ENCODE assay signal across 8 mouse cellular contexts in genomic region chr10:85184964-85185608, GRCm38 (mm10). TPM values are rescaled to one million over a fixed set of nuclear protein-coding genes. Genes with fewer than 3 reads are reported as not detected.
DNase-seq lines count a peak whose midpoint lies in the region; ATAC-seq and TF ChIP-seq lines count a peak whose summit lies in the region.

Gene Cry1 (minus strand): TSS chr10:85185064.

- H3K9me3 ChIP-seq in forebrain, embryonic 15.5 days = no peaks in the 10 kb centered on the region
- H3K9me3 ChIP-seq in liver, postnatal 0 days (ENCODE audit: low read length) = no peaks in the 10 kb centered on the region
- H3K9me3 ChIP-seq in neural tube, embryonic 13.5 days = no peaks in the 10 kb centered on the region

- WGBS in forebrain, embryonic 15.5 days = under 1% methylated on average over 75 of the region's 75 CpGs
- 2% methylated on average over 68 of the region's 75 CpGs for whole genome bisulfite sequencing in liver, postnatal 0 days (ENCODE audit: insufficient replicate concordance)
- under 1% methylated on average over 65 of the region's 75 CpGs for WGBS in neural tube, embryonic 13.5 days

- peak within 1 kb of the TSS; percentile 97 for H3K4me2 ChIP-seq in forebrain, embryonic 15.5 days (replicated peaks)
- H3K4me2 ChIP-seq in liver, postnatal 0 days (ENCODE audit: low read depth, low read length) = peak within 1 kb of the TSS; percentile 94
- H3K4me2 ChIP-seq in neural tube, embryonic 13.5 days = peak within 1 kb of the TSS; percentile 99

- H3K4me3 ChIP-seq in forebrain, embryonic 15.5 days = peak within 1 kb of the TSS; percentile 92
- H3K4me3 ChIP-seq in liver, postnatal 0 days (ENCODE audit: low read depth, low read length) = peak within 1 kb of the TSS; percentile 84
- peak within 1 kb of the TSS; percentile 93 for H3K4me3 ChIP-seq in neural tube, embryonic 13.5 days

- peak within 1 kb of the TSS; percentile 95 for H3K27ac ChIP-seq in forebrain, embryonic 15.5 days (replicated peaks)
- peak within 1 kb of the TSS; percentile 97 for H3K27ac ChIP-seq in liver, postnatal 0 days (ENCODE audit: low read depth)
- H3K27ac ChIP-seq in neural tube, embryonic 13.5 days (replicated peaks) = peak within 1 kb of the TSS; percentile 88

- no peak for TF ChIP-seq EP300 in liver, postnatal 0 days (IDR thresholded peaks at IDR 0.05; ENCODE audit: low read depth)

- no peaks in the 10 kb centered on the region for H3K27me3 ChIP-seq in forebrain, embryonic 15.5 days
- H3K27me3 ChIP-seq in liver, postnatal 0 days (ENCODE audit: insufficient read depth, low read length) = peaks cover 5% of the 10 kb centered on the region; the same call in 1 of the 2 replicates
- no peaks in the 10 kb centered on the region for H3K27me3 ChIP-seq in neural tube, embryonic 13.5 days

- TF ChIP-seq CTCF in liver, postnatal 0 days (IDR thresholded peaks at IDR 0.05; ENCODE audit: low read depth) = no peak

- H3K36me3 ChIP-seq in forebrain, embryonic 15.5 days = no peaks in the 10 kb centered on the region
- no peaks in the 10 kb centered on the region for H3K36me3 ChIP-seq in liver, postnatal 0 days (replicated peaks; ENCODE audit: insufficient read depth, low read length)
- 0 out of 2 replicates have a peak, but pooled peaks cover 2% of the 10 kb centered on the region for H3K36me3 ChIP-seq in neural tube, embryonic 13.5 days

- H3K4me1 ChIP-seq in forebrain, embryonic 15.5 days = peaks cover 17% of the 10 kb centered on the region
- peaks cover 19% of the 10 kb centered on the region for H3K4me1 ChIP-seq in liver, postnatal 0 days (ENCODE audit: insufficient read depth)
- peaks cover 16% of the 10 kb centered on the region for H3K4me1 ChIP-seq in neural tube, embryonic 13.5 days (replicated peaks)

- peak; percentile 96 for ATAC-seq in forebrain, embryonic 15.5 days (replicated peaks)
- ATAC-seq in liver, postnatal 0 days = peak; percentile 95
- peak; percentile 96 for ATAC-seq in neural tube, embryonic 13.5 days (ENCODE audit: low read depth)

- peak; percentile 94 for DNase-seq in ES-CJ7 (ENCODE audit: low read depth, low spot score)
- DNase-seq in cerebellum, adult 11-12 months = peak; percentile 97
- DNase-seq in heart, postnatal 25 days (ENCODE audit: low spot score) = peak; percentile 97
- peak; percentile 98 for DNase-seq in layer of hippocampus, adult 11-12 months (ENCODE audit: low spot score)
- peak; percentile 95 for DNase-seq in liver, postnatal 0 days
- DNase-seq in telencephalon, adult 2 months (ENCODE audit: low read depth, low spot score) = peak; percentile 85

- intact Hi-C loops in heart, postnatal 25 days (cut with DNase I) = loop anchor here (5.0 kb wide), 2 partner anchors 83 to 1597 kb away; partner anchors contain the start of genes Fhl4 and Tmem263

- H3K9ac ChIP-seq in forebrain, embryonic 15.5 days (replicated peaks) = peak within 1 kb of the TSS; percentile 73
- peak within 1 kb of the TSS; percentile 81 for H3K9ac ChIP-seq in liver, postnatal 0 days (replicated peaks)
- H3K9ac ChIP-seq in neural tube, embryonic 13.5 days = peak within 1 kb of the TSS; percentile 84

RNA-seq across cellular contexts. Expression of gene Cry1, which starts in this region (rescaled TPM):
- 30.7 and 35.3 TPM in 2 replicates for polyA plus RNA-seq in forebrain, embryonic 15.5 days (2015; fragmentation: Nextera tagmentation; extraction: Ambion mirVana)
- 10 to 100 TPM in 1 of 2 experiments, 1 to 10 TPM in 1; 9.6 to 16.0 TPM for total RNA-seq in heart, postnatal 25 days (2021)
- 8.2 and 9.4 TPM in 2 replicates for polyA plus RNA-seq in liver, postnatal 0 days (2015; fragmentation: Nextera tagmentation; extraction: Ambion mirVana)
- polyA plus RNA-seq in neural tube, embryonic 13.5 days (2015; fragmentation: Nextera tagmentation; extraction: Ambion mirVana) = 32.6 and 32.7 TPM in 2 replicates

Comparison
In these comparisons a context has a peak if more than half of its experiments do, and no peak if none do; other contexts are left out.
1. Peak in every context shown above with its lines: DNase-seq, ATAC-seq, H3K4me3 ChIP-seq and H3K27ac ChIP-seq.